Mouse (Mus musculus) cerebellum, adult 2 months (tissue): ENCODE results near the gene Il27ra.

ENCODE experiments used
- CTCF ChIP-seq: fragments of 200-500 bp; IDR thresholded peaks from 2 replicates; pipeline ENCODE4 v1.5.1; 2011; ENCODE audit warnings: low read depth, mild to moderate bottlenecking, control low read depth, low read length, moderate library complexity, borderline replicate concordance; ENCODE audit not compliant: insufficient read depth
- POLR2A ChIP-seq: fragments of 200-500 bp; IDR thresholded peaks from 2 replicates; pipeline ENCODE4 v1.6.1; 2011; ENCODE audit warnings: low read length, control low read depth, borderline replicate concordance; ENCODE audit not compliant: insufficient read depth

GRCm38 (mm10) chr8:84065037-84065436 is 22.6 kb upstream of the Il27ra start, which contains the start of gene Gm10643:
- TF ChIP-seq CTCF (no peak), POLR2A (no peak)
